Mouse (Mus musculus) cerebellum, adult 11-12 months (tissue): ENCODE measurements around the gene Slc25a23.

Experiments used
- DNase-seq: peaks from one replicate; pipeline ENCODE4 v3.0.0; 2022

The Slc25a23 gene

GRCm38 (mm10) chr17:57011236-57012141 is 48.2 kb downstream of the Slc25a23 start, which contains the start of the genes Gtf2f1 and Gm17949:
Gene Gtf2f1, minus strand, starts transcription at chr17:57011288.
Gene Gm17949, plus strand, starts transcription at chr17:57011469.
- peak; percentile 95 for DNase-seq

DNA sequence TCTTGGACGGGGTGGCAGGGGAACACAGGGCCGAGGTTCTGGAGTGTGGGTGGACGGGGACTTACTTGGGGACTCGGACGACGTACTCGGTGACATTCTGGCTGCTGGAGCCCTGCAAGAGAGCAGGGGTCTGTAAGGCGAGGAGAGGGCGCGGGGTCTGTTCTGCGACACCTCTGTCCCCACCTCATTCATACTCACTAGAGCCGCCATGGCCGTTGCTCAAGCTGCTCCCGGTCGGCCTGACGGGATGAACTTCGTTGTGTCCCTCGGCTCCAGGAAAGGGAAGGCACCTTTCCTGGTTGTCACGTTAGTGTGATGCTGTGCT is 48.8 kb downstream of the Slc25a23 start:
- DNase-seq = no peak

DNA sequence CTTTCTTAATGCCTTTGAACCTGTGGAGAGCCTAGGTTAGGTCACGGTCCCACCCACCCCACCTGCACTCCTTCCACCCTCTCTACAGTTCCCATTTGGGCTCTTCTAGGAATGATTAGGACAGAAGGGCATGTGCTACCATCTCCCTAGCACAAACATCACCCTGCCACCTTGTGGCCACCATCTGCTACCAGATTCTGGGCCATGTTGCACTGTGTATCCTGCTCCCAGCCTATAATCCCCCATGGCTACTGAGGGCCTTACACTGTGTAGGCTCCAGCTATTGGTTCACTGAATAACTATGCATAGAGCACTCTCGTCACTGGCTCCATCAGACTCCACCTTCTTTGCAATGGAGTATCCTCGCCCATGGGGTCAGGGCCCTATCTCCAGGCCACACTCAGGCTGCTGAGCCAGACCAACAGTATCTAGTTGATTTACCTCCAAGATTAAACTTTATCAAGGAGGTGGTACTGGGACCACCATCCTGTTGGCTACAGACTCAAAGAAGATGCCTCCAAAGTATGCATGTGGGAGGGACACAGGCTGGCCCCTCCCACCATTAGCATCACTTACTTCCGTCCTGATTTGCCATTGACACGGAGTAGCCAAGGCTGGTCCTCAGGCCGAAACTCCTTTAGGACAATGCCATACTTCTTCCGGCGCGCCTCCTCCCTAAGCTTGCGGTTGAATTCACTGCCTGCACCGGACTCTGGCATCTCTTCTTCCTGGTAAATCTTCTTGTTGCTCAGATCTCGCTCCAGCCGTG is 52.3 kb downstream of the Slc25a23 start:
- DNase-seq = no peak

GRCm38 (mm10) chr17:57003994-57004393 is 55.7 kb downstream of the Slc25a23 start:
- DNase-seq = no peak

DNA sequence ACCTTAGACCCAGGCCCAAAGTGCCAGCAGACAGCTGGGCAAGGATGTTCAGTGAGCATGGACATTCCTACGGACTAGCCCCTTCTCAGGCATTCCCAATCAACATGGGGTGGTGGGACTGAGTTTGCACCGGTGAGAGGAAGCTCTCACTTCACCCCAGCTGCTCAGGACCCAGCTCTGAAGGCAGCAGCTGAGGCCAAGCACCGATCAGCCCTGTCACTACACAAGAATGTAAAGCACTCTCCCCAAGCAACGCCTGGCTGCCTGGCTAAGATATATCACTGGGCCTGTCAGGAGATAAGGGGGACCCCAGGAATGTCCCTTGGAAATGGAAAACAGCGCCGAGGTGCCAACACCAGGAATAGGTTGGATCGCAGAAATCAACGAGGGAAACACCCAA is 58.4 kb downstream of the Slc25a23 start:
- no peak for DNase-seq

DNA sequence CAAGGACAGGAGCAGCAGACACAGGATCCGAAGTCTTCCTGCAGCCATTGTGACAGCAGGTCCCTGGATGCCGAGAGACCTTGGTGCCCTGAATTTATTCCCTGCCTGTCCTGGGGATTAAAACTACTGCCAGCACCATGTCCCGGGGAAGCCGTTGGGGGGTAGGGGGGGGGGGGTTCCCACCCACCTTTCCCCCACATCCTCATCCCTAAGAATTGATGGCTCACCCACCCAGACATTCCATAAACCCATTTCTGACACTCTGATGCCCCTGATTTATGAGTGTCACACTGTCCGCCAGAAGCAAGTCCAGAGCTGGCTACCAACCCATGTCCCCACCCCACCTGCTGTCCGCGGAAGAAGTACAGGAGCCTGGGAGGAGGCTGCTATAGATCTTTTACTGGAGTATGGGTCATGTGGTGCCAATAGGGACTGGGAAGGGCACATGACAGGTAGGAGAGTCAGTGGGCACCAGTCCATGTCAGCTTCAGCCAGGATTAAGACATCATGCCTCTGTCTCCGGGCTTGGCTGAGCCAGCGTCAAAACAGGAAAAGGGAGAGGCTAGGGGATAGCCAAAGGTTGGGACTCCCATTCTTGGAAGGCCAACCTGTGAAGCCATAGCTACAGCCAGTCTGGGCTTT is 59.6 kb downstream of the Slc25a23 start, which contains the start of gene Pspn:
Gene Pspn (minus strand): TSS at position 51 of the 642 bp plus-strand sequence.
- DNase-seq = no peak

GRCm38 (mm10) chr17:56999414-56999813 is 60.2 kb downstream of the Slc25a23 start:
- DNase-seq = no peak

DNA sequence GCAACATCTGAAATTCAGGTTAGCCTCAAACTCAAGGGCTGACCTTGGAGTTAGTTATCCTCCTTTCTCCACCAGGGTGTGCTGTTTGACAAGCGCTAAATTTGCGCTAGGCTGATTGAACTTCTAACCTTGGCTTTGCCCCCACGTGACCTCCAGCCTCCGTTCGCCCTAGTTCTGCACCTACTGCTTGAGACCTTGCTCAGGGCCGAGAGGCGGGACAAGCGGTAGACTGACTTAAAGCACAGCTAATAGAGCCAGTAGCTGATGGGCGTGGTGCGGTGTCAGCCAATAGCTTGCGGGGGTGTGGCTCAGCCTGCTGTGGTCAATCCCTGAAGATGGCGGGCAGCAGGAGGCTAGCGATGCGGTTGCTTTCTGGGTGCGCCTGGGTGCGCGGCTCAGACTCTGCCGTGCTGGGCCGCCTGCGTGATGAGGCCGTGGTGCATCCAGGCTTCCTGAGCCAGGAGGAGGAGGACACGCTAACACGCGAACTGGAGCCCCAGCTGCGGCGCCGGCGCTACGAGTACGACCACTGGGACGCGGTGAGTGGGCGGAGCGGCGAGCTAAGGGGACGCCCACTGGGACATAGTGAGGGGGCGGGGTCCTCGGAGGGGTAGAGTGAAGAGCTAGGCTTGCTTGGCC is 62.5 kb downstream of the Slc25a23 start, which contains the start of gene Alkbh7:
Gene Alkbh7 (plus strand): TSS at position 311 of the 639 bp plus-strand sequence.
- peak; percentile 97 for DNase-seq

DNA sequence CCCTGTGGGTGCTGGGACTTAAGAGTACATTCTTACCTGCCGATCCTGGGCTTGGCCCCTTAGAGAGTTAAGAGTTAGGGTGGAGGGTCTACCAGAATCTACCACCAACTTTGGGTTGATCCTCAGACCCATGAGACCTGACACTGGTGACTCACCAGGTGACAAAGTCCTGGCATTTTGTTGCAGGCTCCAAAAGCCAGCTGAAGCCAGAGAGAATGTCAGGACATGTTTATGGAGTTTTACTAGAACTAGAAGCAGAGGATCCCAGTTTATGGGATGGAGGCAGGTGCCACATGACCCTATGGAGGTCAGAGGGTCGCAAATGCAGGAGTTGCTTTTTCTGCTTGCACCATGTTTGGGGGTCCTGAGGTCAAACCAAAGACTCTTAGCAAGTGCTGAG is 63.2 kb downstream of the Slc25a23 start:
- DNase-seq = no peak

- no peak for DNase-seq
Observed at GRCm38 (mm10) chr17:56995046-56995445, 64.6 kb downstream of the Slc25a23 start.
